Mouse (Mus musculus) ES-E14 (cell line): ENCODE results near the gene Zc3h15.

Experiments
- CHD2 ChIP-seq: IDR thresholded peaks from 2 replicates; pipeline ENCODE4 v1.6.1; 2014; ENCODE audit warnings: mild to moderate bottlenecking, low read depth, low read length, inconsistent platforms
- HCFC1 ChIP-seq: IDR thresholded peaks from 2 replicates; pipeline ENCODE4 v1.6.1; 2012; ENCODE audit warnings: low read length, inconsistent platforms, borderline replicate concordance; ENCODE audit not compliant: insufficient read depth

DNA sequence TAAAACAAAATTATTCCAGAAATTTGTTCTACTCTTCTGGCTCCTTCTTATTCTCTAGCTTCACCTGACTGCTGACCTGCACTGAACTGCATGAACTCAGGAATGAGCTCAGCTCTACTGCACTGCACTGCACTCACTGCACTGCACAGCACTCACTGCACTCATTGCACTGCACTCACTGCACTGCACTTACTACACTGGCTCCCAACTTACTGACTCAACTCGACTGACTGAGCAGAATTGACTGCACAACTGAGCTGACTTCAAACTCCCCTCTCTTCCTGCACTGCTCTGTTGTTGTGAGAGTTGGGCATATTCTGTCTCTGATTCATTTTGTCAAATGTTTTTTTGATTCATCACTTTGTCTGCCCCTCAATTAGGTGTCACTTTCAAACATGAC is 55.1 kb downstream of the Zc3h15 start:
- TF ChIP-seq HCFC1 (no peak), CHD2 (no peak)
